Mouse (Mus musculus): ENCODE results near the gene Egfl7. TPM values are rescaled to one million over a fixed set of nuclear protein-coding genes. Genes with fewer than 3 reads are reported as not detected.

Gene Egfl7
- 50.4 and 64.8 TPM in 2 replicates for polyA plus RNA-seq (2016; fragmentation: Nextera tagmentation; extraction: Ambion mirVana)

- Histone ChIP-seq H3K27me3 (no peaks in the 10 kb centered on the region), H3K36me3 (no peaks in the 10 kb centered on the region), H3K9ac (replicated peaks) (no peak within 1 kb of the TSS), H3K4me1 (peaks cover 2% of the 10 kb centered on the region; the same call in 1 of the 2 replicates), H3K4me3 (no peak within 1 kb of the TSS), H3K4me2 (replicated peaks) (no peak within 1 kb of the TSS), H3K9me3 (no peaks in the 10 kb centered on the region), H3K27ac (replicated peaks) (no peak within 1 kb of the TSS)
- WGBS = 95% methylated on average over 1 of the region's 1 CpGs
- no peak for ATAC-seq (ENCODE audit: low FRiP score, low read depth)
Measured at GRCm38 (mm10) chr2:26579714-26580113, at the start of gene Egfl7. Gene Egfl7, plus strand, starts transcription at chr2:26580014.

GRCm38 (mm10) chr2:26531829-26532228, 48.0 kb upstream of the Egfl7 start:
- ATAC-seq (ENCODE audit: low FRiP score, low read depth) = no peak
- Histone ChIP-seq H3K4me3 (no peak overlapping the region), H3K4me2 (replicated peaks) (no peak overlapping the region), H3K9me3 (no peaks in the 10 kb centered on the region), H3K4me1 (peaks cover 41% of the 10 kb centered on the region), H3K27me3 (no peaks in the 10 kb centered on the region), H3K36me3 (no peaks in the 10 kb centered on the region), H3K9ac (replicated peaks) (no peak overlapping the region), H3K27ac (replicated peaks) (peak overlapping the region; percentile 75; the same call in 1 of the 2 replicates)
- WGBS = 82% methylated on average over 6 of the region's 6 CpGs

- Histone ChIP-seq H3K9ac (replicated peaks) (no peak overlapping the region), H3K27me3 (no peaks in the 10 kb centered on the region), H3K4me1 (peaks cover 41% of the 10 kb centered on the region), H3K27ac (replicated peaks) (peak overlapping the region; percentile 75), H3K9me3 (no peaks in the 10 kb centered on the region), H3K4me3 (no peak overlapping the region), H3K4me2 (replicated peaks) (no peak overlapping the region), H3K36me3 (no peaks in the 10 kb centered on the region)
- WGBS = 33% methylated on average over 5 of the region's 5 CpGs
- no peak for ATAC-seq (ENCODE audit: low FRiP score, low read depth)
Measured at GRCm38 (mm10) chr2:26533249-26533648, 46.6 kb upstream of the Egfl7 start.

GRCm38 (mm10) chr2:26534161-26534560, 45.7 kb upstream of the Egfl7 start:
- Histone ChIP-seq H3K27me3 (no peaks in the 10 kb centered on the region), H3K9ac (replicated peaks) (no peak overlapping the region), H3K27ac (replicated peaks) (peak overlapping the region; percentile 75; the same call in 1 of the 2 replicates), H3K36me3 (no peaks in the 10 kb centered on the region), H3K4me2 (replicated peaks) (no peak overlapping the region), H3K9me3 (no peaks in the 10 kb centered on the region), H3K4me1 (peaks cover 41% of the 10 kb centered on the region), H3K4me3 (no peak overlapping the region)
- no peak for ATAC-seq (ENCODE audit: low FRiP score, low read depth)
- 56% methylated on average over 3 of the region's 3 CpGs for WGBS

GRCm38 (mm10) chr2:26534616-26535015, 45.2 kb upstream of the Egfl7 start:
- no peak for ATAC-seq (ENCODE audit: low FRiP score, low read depth)
- Histone ChIP-seq H3K4me1 (peaks cover 41% of the 10 kb centered on the region), H3K4me2 (replicated peaks) (no peak overlapping the region), H3K9me3 (no peaks in the 10 kb centered on the region), H3K27me3 (0 out of 2 replicates have a peak, but pooled peaks cover 4% of the 10 kb centered on the region), H3K36me3 (no peaks in the 10 kb centered on the region), H3K27ac (replicated peaks) (0 out of 2 replicates have a peak overlapping the region, but pooled peaks have one; percentile 16), H3K4me3 (no peak overlapping the region), H3K9ac (replicated peaks) (no peak overlapping the region)
- WGBS = 78% methylated on average over 2 of the region's 2 CpGs

- Histone ChIP-seq H3K27ac (replicated peaks) (peak overlapping the region; percentile 77), H3K4me2 (replicated peaks) (no peak overlapping the region), H3K27me3 (0 out of 2 replicates have a peak, but pooled peaks cover 5% of the 10 kb centered on the region), H3K9ac (replicated peaks) (no peak overlapping the region), H3K4me1 (peaks cover 49% of the 10 kb centered on the region), H3K9me3 (no peaks in the 10 kb centered on the region), H3K4me3 (no peak overlapping the region), H3K36me3 (no peaks in the 10 kb centered on the region)
- 11% methylated on average over 4 of the region's 4 CpGs for WGBS
- peak; percentile 73 for ATAC-seq (ENCODE audit: low FRiP score, low read depth)
Measured at GRCm38 (mm10) chr2:26535517-26536045, 44.2 kb upstream of the Egfl7 start.

- no peak for ATAC-seq (ENCODE audit: low FRiP score, low read depth)
- H3K4me1 ChIP-seq = peaks cover 40% of the 10 kb centered on the region
- no peak overlapping the region for H3K4me2 ChIP-seq (replicated peaks)
- no peaks in the 10 kb centered on the region for H3K36me3 ChIP-seq
- no peak overlapping the region for H3K9ac ChIP-seq (replicated peaks)
- H3K9me3 ChIP-seq = no peaks in the 10 kb centered on the region
- 0 out of 2 replicates have a peak, but pooled peaks cover 5% of the 10 kb centered on the region for H3K27me3 ChIP-seq
- no peak overlapping the region for H3K27ac ChIP-seq (replicated peaks)
- 74% methylated on average over 2 of the region's 2 CpGs for WGBS
- H3K4me3 ChIP-seq = no peak overlapping the region
Measured at GRCm38 (mm10) chr2:26539516-26539915, 40.3 kb upstream of the Egfl7 start.

- H3K27ac ChIP-seq (replicated peaks) = no peak overlapping the region
- no peak for ATAC-seq (ENCODE audit: low FRiP score, low read depth)
Measured at GRCm38 (mm10) chr2:26540721-26541120, 39.1 kb upstream of the Egfl7 start.

GRCm38 (mm10) chr2:26541258-26541910, 38.4 kb upstream of the Egfl7 start:
- Histone ChIP-seq H3K4me2 (replicated peaks) (no peak overlapping the region), H3K27me3 (0 out of 2 replicates have a peak, but pooled peaks cover 5% of the 10 kb centered on the region), H3K4me3 (no peak overlapping the region), H3K9me3 (no peaks in the 10 kb centered on the region), H3K4me1 (peaks cover 21% of the 10 kb centered on the region), H3K27ac (replicated peaks) (peak overlapping the region; percentile 7), H3K36me3 (no peaks in the 10 kb centered on the region), H3K9ac (replicated peaks) (no peak overlapping the region)
- ATAC-seq (ENCODE audit: low FRiP score, low read depth) = no peak; the same call in 1 of the 2 replicates
- WGBS = 39% methylated on average over 9 of the region's 9 CpGs

More at GRCm38 (mm10) chr2:26540721-26541120, 39.1 kb upstream of the Egfl7 start:
- 27% methylated on average over 7 of the region's 7 CpGs for WGBS
- Histone ChIP-seq H3K36me3 (no peaks in the 10 kb centered on the region), H3K4me1 (peaks cover 28% of the 10 kb centered on the region), H3K9ac (replicated peaks) (0 out of 2 replicates have a peak overlapping the region, but pooled peaks have one; percentile 3), H3K4me3 (no peak overlapping the region), H3K4me2 (replicated peaks) (no peak overlapping the region), H3K27me3 (0 out of 2 replicates have a peak, but pooled peaks cover 5% of the 10 kb centered on the region), H3K9me3 (no peaks in the 10 kb centered on the region)

GRCm38 (mm10) chr2:26543155-26543554, 36.7 kb upstream of the Egfl7 start:
- Histone ChIP-seq H3K36me3 (no peaks in the 10 kb centered on the region), H3K4me2 (replicated peaks) (no peak overlapping the region), H3K9me3 (no peaks in the 10 kb centered on the region), H3K4me1 (peaks cover 31% of the 10 kb centered on the region), H3K27ac (replicated peaks) (no peak overlapping the region), H3K9ac (replicated peaks) (no peak overlapping the region), H3K27me3 (peaks cover 11% of the 10 kb centered on the region; the same call in 1 of the 2 replicates), H3K4me3 (no peak overlapping the region)
- 75% methylated on average over 4 of the region's 4 CpGs for WGBS
- ATAC-seq (ENCODE audit: low FRiP score, low read depth) = no peak

GRCm38 (mm10) chr2:26543768-26544167, 36.0 kb upstream of the Egfl7 start:
- Histone ChIP-seq H3K4me2 (replicated peaks) (no peak overlapping the region), H3K27ac (replicated peaks) (no peak overlapping the region), H3K9me3 (no peaks in the 10 kb centered on the region), H3K9ac (replicated peaks) (no peak overlapping the region), H3K4me3 (no peak overlapping the region), H3K36me3 (no peaks in the 10 kb centered on the region), H3K4me1 (peaks cover 31% of the 10 kb centered on the region), H3K27me3 (peaks cover 11% of the 10 kb centered on the region; the same call in 1 of the 2 replicates)
- ATAC-seq (ENCODE audit: low FRiP score, low read depth) = no peak
- 92% methylated on average over 8 of the region's 8 CpGs for WGBS

GRCm38 (mm10) chr2:26544265-26544664, 35.5 kb upstream of the Egfl7 start:
- H3K27me3 ChIP-seq = peaks cover 10% of the 10 kb centered on the region; the same call in 1 of the 2 replicates
- no peak overlapping the region for H3K27ac ChIP-seq (replicated peaks)
- ATAC-seq (ENCODE audit: low FRiP score, low read depth) = no peak
- WGBS = 73% methylated on average over 3 of the region's 3 CpGs
- peaks cover 31% of the 10 kb centered on the region for H3K4me1 ChIP-seq
- H3K4me2 ChIP-seq (replicated peaks) = no peak overlapping the region
- no peaks in the 10 kb centered on the region for H3K36me3 ChIP-seq
- no peaks in the 10 kb centered on the region for H3K9me3 ChIP-seq
- no peak overlapping the region for H3K9ac ChIP-seq (replicated peaks)
- H3K4me3 ChIP-seq = no peak overlapping the region
